Mouse (Mus musculus): ENCODE measurements around the gene Tnfsfm13. TPM values are rescaled to one million over a fixed set of nuclear protein-coding genes. Genes with fewer than 3 reads are reported as not detected.

Gene Tnfsfm13
- polyA plus RNA-seq, 1 experiment from 2014 or later = 7.2 TPM

GRCm38 (mm10) chr11:69656617-69657461 lies 39.1 kb downstream of the Tnfsfm13 start:
- no peak for DNase-seq (ENCODE audit: low read depth, low spot score)

DNA sequence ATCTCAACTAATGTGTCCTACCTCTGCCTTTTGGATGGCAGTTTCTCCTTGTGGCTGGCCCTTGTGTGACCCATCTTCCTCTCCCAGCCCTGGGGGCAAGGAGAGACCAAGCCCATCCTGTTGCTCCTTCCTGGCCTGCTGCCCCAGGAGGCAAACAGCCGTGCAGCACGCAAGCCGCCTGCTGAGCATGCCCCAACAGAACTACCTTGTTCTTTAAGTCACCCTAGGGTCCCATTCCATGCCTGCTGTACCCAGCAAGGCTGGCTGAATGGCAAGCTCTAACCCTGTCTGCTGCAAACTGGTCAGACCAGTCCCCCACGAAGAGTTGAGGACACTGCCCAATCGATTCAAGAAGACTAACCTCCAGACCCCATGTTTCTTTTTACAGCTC lies 39.8 kb downstream of the Tnfsfm13 start:
- ChIA-PET POLR2A (interaction anchor here (1.2 kb wide), 1 partner anchor 28 kb away, joined by 3 read pairs; no protein-coding TSS in a partner anchor), CTCF (interaction anchor here (1.4 to 3.1 kb wide), 3 partner anchors 13 to 109 kb away, joined by 4 to 20 read pairs (median 6); partner anchors contain the start of gene Fxr2)
- no peak for TF ChIP-seq CTCF (IDR thresholded peaks at IDR 0.05)
- no peak for ATAC-seq
- no peaks in the 10 kb centered on the region for H3K27me3 ChIP-seq
- in situ Hi-C loops (cut with MboI; ENCODE audit: low pct_unique_long_range_greater_than_20kb) = loop anchor here (5.0 kb wide), 1 partner anchor 89 kb away; no protein-coding TSS in a partner anchor
- DNase-seq (ENCODE audit: low read depth, low spot score) = no peak

More at GRCm38 (mm10) chr11:69656617-69657461, 39.1 kb downstream of the Tnfsfm13 start:
- CTCF ChIA-PET = interaction anchor here (0.7 to 3.1 kb wide), 5 partner anchors 12 to 110 kb away, joined by 3 to 20 read pairs (median 4); partner anchors contain the start of gene Fxr2
- in situ Hi-C loops (cut with MboI; ENCODE audit: low pct_unique_long_range_greater_than_20kb) = loop anchor here (5.0 kb wide), 1 partner anchor 90 kb away; no protein-coding TSS in a partner anchor
- H3K27me3 ChIP-seq = no peaks in the 10 kb centered on the region
- POLR2A ChIA-PET = interaction anchor here (1.2 kb wide), 1 partner anchor 28 kb away, joined by 3 read pairs; no protein-coding TSS in a partner anchor
- TF ChIP-seq CTCF (IDR thresholded peaks at IDR 0.05) = peak; percentile 88
- no peak for ATAC-seq

GRCm38 (mm10) chr11:69655264-69656064 lies 40.4 kb downstream of the Tnfsfm13 start, which contains the start of gene Sox15:
TSS of gene Sox15 (plus strand) at chr11:69655314.
- POLR2A ChIA-PET = no interaction called here
- TF ChIP-seq CTCF (IDR thresholded peaks at IDR 0.05) = peak; percentile 94
- H3K27me3 ChIP-seq = no peaks in the 10 kb centered on the region
- peak; percentile 14 for ATAC-seq
- in situ Hi-C loops (cut with MboI; ENCODE audit: low pct_unique_long_range_greater_than_20kb) = loop anchor here (5.0 kb wide), 1 partner anchor 88 kb away; no protein-coding TSS in a partner anchor
- DNase-seq (ENCODE audit: low read depth, low spot score) = no peak
- CTCF ChIA-PET = interaction anchor here (1.4 to 3.1 kb wide), 3 partner anchors 13 to 108 kb away, joined by 4 to 20 read pairs (median 6); partner anchors contain the start of gene Fxr2

GRCm38 (mm10) chr11:69654760-69655159 lies 41.1 kb downstream of the Tnfsfm13 start:
- ATAC-seq = no peak
- ChIA-PET POLR2A (interaction anchor here (1.4 kb wide), 1 partner anchor 14 kb away, joined by 4 read pairs; no protein-coding TSS in a partner anchor), CTCF (interaction anchor here (3.1 kb wide), 1 partner anchor 21 kb away, joined by 20 read pairs; the partner anchor contains the start of gene Fxr2)
- in situ Hi-C loops (cut with MboI; ENCODE audit: low pct_unique_long_range_greater_than_20kb) = loop anchor here (5.0 kb wide), 1 partner anchor 87 kb away; no protein-coding TSS in a partner anchor
- no peak for TF ChIP-seq CTCF (IDR thresholded peaks at IDR 0.05)
- DNase-seq (ENCODE audit: low read depth, low spot score) = no peak
- H3K27me3 ChIP-seq = no peaks in the 10 kb centered on the region

GRCm38 (mm10) chr11:69653399-69653798 lies 42.5 kb downstream of the Tnfsfm13 start:
- no peak for TF ChIP-seq CTCF (IDR thresholded peaks at IDR 0.05)
- in situ Hi-C loops (cut with MboI; ENCODE audit: low pct_unique_long_range_greater_than_20kb) = no loop called here
- ATAC-seq = no peak
- DNase-seq (ENCODE audit: low read depth, low spot score) = no peak
- POLR2A ChIA-PET = interaction anchor here (1.4 to 1.8 kb wide), 2 partner anchors 13 to 20 kb away, joined by 4 read pairs; no protein-coding TSS in a partner anchor
- no peaks in the 10 kb centered on the region for H3K27me3 ChIP-seq
- CTCF ChIA-PET = interaction anchor here (1.0 to 1.1 kb wide), 2 partner anchors 10 to 56 kb away, joined by 3 to 5 read pairs; no protein-coding TSS in a partner anchor

DNA sequence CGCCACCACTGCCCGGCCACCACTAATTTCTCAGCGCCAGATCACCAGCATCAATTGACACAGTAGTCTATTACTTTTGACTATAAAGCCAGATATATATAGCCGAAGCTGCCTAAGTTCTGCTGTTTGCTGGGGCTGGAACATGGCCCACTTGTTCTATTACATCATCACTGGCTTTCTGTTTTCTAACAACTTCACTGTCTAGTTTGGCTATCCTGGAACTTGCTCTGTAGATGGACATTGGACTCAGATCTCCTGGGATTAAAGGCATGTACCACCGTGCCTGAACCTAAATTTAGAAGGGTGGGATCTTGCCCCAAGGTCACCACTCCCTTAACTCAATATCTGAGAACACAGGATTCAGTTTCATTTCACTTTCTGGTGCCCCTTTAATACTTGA lies 50.0 kb downstream of the Tnfsfm13 start:
- CTCF ChIA-PET = no interaction called here

DNA sequence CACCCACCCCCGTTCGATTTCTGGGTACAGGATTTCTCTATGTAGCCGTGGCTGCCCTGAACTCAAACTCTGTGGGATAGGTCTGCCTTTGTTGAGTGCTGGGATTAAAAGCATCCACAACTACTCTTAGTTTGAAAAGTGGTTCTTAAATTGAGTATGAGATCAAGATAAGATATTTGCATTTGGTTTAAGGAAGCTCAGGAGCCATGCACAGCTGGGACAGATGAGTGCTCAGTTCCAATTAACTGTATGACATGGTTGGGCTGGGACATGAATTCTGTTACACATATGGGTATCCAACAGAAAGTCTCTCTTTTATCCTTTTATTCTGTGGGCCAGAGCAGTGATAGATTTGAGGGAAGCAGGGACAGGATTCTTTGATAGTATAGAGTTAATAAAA lies 60.4 kb downstream of the Tnfsfm13 start:
- DNase-seq (ENCODE audit: low read depth, low spot score) (no peak), ATAC-seq (no peak)
- in situ Hi-C loops (cut with MboI; ENCODE audit: low pct_unique_long_range_greater_than_20kb) = no loop called here
- CTCF ChIA-PET = interaction anchor here (3.8 kb wide), 1 partner anchor 21 kb away, joined by 20 read pairs; the partner anchor contains the start of gene Sox15
- TF ChIP-seq CTCF (IDR thresholded peaks at IDR 0.05) = no peak
- H3K27me3 ChIP-seq = no peaks in the 10 kb centered on the region
- POLR2A ChIA-PET = no interaction called here

More for the DNA sequence above, 50.0 kb downstream of the Tnfsfm13 start:
- ATAC-seq = no peak
- H3K27me3 ChIP-seq = no peaks in the 10 kb centered on the region
- in situ Hi-C loops (cut with MboI; ENCODE audit: low pct_unique_long_range_greater_than_20kb) = no loop called here
- no peak for DNase-seq (ENCODE audit: low read depth, low spot score)
- no peak for TF ChIP-seq CTCF (IDR thresholded peaks at IDR 0.05)
- POLR2A ChIA-PET = no interaction called here

DNA sequence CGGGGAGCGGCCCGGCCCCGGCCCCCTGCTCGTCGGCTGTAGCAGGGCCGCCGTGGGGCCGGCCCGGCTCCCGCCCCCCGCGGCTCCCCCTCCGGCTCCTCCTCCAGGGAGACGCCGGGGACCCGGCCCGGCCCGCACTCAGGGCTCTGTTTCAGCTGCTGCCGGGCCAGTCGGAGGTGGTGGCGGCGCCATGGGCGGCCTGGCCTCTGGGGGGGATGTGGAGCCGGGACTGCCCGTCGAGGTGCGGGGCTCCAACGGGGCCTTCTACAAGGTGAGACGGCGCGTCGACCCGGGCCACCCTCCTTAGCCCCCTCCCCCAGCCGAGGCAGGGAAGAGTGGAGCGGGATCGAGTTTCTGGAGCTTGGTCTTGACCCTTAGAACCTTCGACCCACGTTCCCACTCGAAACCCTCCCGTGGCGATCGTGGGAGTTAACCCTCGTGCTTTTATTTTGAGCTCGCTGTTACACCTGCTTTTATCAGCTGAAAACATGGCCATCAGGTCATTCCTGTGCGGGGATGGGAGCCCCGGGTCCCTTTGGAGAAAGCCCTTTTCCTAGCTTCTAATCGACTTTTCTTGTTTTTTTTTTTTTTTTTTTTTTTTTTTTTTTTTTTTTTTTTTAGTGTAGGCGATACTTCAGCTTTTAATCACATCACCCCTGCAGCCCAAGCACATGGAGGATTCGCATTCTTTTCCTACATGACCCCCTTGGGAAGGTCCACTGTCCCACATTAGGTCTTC lies 62.6 kb downstream of the Tnfsfm13 start:
- no peak for DNase-seq (ENCODE audit: low read depth, low spot score)
- TF ChIP-seq CTCF (IDR thresholded peaks at IDR 0.05) = no peak
- in situ Hi-C loops (cut with MboI; ENCODE audit: low pct_unique_long_range_greater_than_20kb) = no loop called here
- ChIA-PET CTCF (interaction anchor here (1.1 to 3.8 kb wide), 3 partner anchors 9 to 27 kb away, joined by 3 to 20 read pairs (median 3); partner anchors contain the start of gene Sox15), POLR2A (interaction anchor here (1.0 kb wide), 1 partner anchor 20 kb away, joined by 4 read pairs; no protein-coding TSS in a partner anchor)
- H3K27me3 ChIP-seq = no peaks in the 10 kb centered on the region
- peak; percentile 34 for ATAC-seq

Other genes with a start within 250 kb of the Tnfsfm13 start
- 1.4 TPM for gene Dnah2, start 147.0 kb downstream of the Tnfsfm13 start, polyA plus RNA-seq (2021)
- 0.27 TPM for gene Efnb3, start 135.9 kb downstream of the Tnfsfm13 start, polyA plus RNA-seq (2021)
- 11.4 TPM for gene Wrap53, start 115.8 kb downstream of the Tnfsfm13 start, polyA plus RNA-seq (2021)
- 92.8 TPM for gene Trp53, start 115.7 kb downstream of the Tnfsfm13 start, polyA plus RNA-seq (2021)
- gene Atp1b2, start 90.2 kb downstream of the Tnfsfm13 start, polyA plus RNA-seq (2021) = 0.80 TPM
- gene Shbg, start 78.2 kb downstream of the Tnfsfm13 start, polyA plus RNA-seq (2021) = not detected
- gene Sat2, start 74.1 kb downstream of the Tnfsfm13 start, polyA plus RNA-seq (2021) = 5.2 TPM
- 82.4 TPM for gene Fxr2, start 63.1 kb downstream of the Tnfsfm13 start, polyA plus RNA-seq (2021)
- 0.15 TPM for gene Sox15, start 40.8 kb downstream of the Tnfsfm13 start, polyA plus RNA-seq (2021)
- gene Mpdu1, start 33.5 kb downstream of the Tnfsfm13 start, polyA plus RNA-seq (2021) = 84.1 TPM
- gene Cd68, start 29.9 kb downstream of the Tnfsfm13 start, polyA plus RNA-seq (2021) = 4.4 TPM
- 592 TPM for gene Eif4a1, start 23.7 kb downstream of the Tnfsfm13 start, polyA plus RNA-seq (2021)
- 116 TPM for gene Senp3, start 14.0 kb downstream of the Tnfsfm13 start, polyA plus RNA-seq (2021)
- 5.0 TPM for gene Tnfsf13, start 10.3 kb downstream of the Tnfsfm13 start, polyA plus RNA-seq (2021)
- gene Tnfsf12, start 249 bp downstream of the Tnfsfm13 start, polyA plus RNA-seq (2021) = 26.6 TPM
- 96.2 TPM for gene Polr2a, start 62.5 kb upstream of the Tnfsfm13 start, polyA plus RNA-seq (2021)
- 0.32 TPM for gene Slc35g3, start 65.9 kb upstream of the Tnfsfm13 start, polyA plus RNA-seq (2021)
- 36.9 TPM for gene Zbtb4, start 69.8 kb upstream of the Tnfsfm13 start, polyA plus RNA-seq (2021)
- gene Chrnb1, start 99.8 kb upstream of the Tnfsfm13 start, polyA plus RNA-seq (2021) = 27.7 TPM
- gene Fgf11, start 105.8 kb upstream of the Tnfsfm13 start, polyA plus RNA-seq (2021) = 0.03 TPM
- 1.1 TPM for gene Tmem102, start 109.5 kb upstream of the Tnfsfm13 start, polyA plus RNA-seq (2021)
- not detected for gene Gm39566, start 119.2 kb upstream of the Tnfsfm13 start, polyA plus RNA-seq (2021)
- not detected for gene Spem2, start 122.4 kb upstream of the Tnfsfm13 start, polyA plus RNA-seq (2021)
- 0.09 TPM for gene Spem1, start 126.1 kb upstream of the Tnfsfm13 start, polyA plus RNA-seq (2021)
- gene Nlgn2, start 141.7 kb upstream of the Tnfsfm13 start, polyA plus RNA-seq (2021) = 35.0 TPM
- 158 TPM for gene Tmem256, start 142.4 kb upstream of the Tnfsfm13 start, polyA plus RNA-seq (2021)
- 82.9 TPM for gene Plscr3, start 150.3 kb upstream of the Tnfsfm13 start, polyA plus RNA-seq (2021)
- gene Tnk1, start 162.6 kb upstream of the Tnfsfm13 start, polyA plus RNA-seq (2021) = not detected
- gene Tmem95, start 181.9 kb upstream of the Tnfsfm13 start, polyA plus RNA-seq (2021) = 0.12 TPM
- 8.4 TPM for gene Kctd11, start 185.3 kb upstream of the Tnfsfm13 start, polyA plus RNA-seq (2021)
- gene Acap1, start 199.4 kb upstream of the Tnfsfm13 start, polyA plus RNA-seq (2021) = 0.40 TPM
- gene 2810408A11Rik, start 204.9 kb upstream of the Tnfsfm13 start, polyA plus RNA-seq (2021) = 3.6 TPM
- gene Neurl4, start 205.0 kb upstream of the Tnfsfm13 start, polyA plus RNA-seq (2021) = 53.3 TPM
- 55.6 TPM for gene Gps2, start 217.8 kb upstream of the Tnfsfm13 start, polyA plus RNA-seq (2021)
- 768 TPM for gene Eif5a, start 225.9 kb upstream of the Tnfsfm13 start, polyA plus RNA-seq (2021)
- gene Ybx2, start 239.7 kb upstream of the Tnfsfm13 start, polyA plus RNA-seq (2021) = 2.4 TPM